Mouse (Mus musculus) small intestine, adult 2 months (tissue): Measurements from ENCODE around the gene Axin1.

Experiments
- CTCF ChIP-seq: fragments of 200-500 bp; IDR thresholded peaks from 2 replicates; pipeline ENCODE4 v1.5.1; 2012; ENCODE audit warnings: low read depth, mild to moderate bottlenecking, control low read depth, inconsistent platforms, low read length, moderate library complexity, mixed read lengths; ENCODE audit not compliant: insufficient replicate concordance, insufficient read length; ENCODE audit errors: extremely low read depth
- POLR2A ChIP-seq: fragments of 200-500 bp; IDR thresholded peaks from 2 replicates; pipeline ENCODE4 v1.6.1; 2012; ENCODE audit warnings: low read depth, mild to moderate bottlenecking, control low read depth, inconsistent platforms, low read length, moderate library complexity

DNA sequence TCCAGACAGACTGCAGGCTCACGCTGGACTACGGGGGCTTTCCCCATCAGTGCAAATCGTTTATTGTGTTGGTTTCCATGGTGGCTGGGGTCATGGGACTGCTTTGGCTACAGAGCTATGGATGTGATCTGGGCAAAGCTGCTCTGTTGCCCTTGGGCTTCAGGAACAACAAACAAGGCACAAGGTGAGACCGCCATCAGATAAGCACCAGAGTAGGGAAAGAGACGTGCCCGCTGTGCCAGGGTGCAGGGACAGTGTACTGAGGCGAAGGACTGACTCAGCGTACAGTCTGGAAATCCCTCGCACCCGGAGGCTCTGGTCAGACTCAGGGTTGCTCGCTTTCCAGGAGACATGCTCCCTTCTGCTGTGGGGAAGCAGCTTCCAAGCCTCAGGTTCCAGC, 74.2 kb downstream of the Axin1 start:
- TF ChIP-seq POLR2A (no peak), CTCF (no peak)
